Mouse (Mus musculus) bone marrow, adult 2 months (tissue): ENCODE data around the gene Zbtb5.

Source experiments
- CTCF ChIP-seq: fragments of 200-500 bp; IDR thresholded peaks from 2 replicates; pipeline ENCODE4 v1.5.1; 2011; ENCODE audit warnings: low read length, control low read depth; ENCODE audit not compliant: control insufficient read depth, insufficient read depth
- POLR2A ChIP-seq: fragments of 200-500 bp; IDR thresholded peaks from 2 replicates; pipeline ENCODE4 v1.6.1; 2011; ENCODE audit warnings: low read depth, mild to moderate bottlenecking, control low read depth, low read length, borderline replicate concordance; ENCODE audit not compliant: control insufficient read depth

DNA sequence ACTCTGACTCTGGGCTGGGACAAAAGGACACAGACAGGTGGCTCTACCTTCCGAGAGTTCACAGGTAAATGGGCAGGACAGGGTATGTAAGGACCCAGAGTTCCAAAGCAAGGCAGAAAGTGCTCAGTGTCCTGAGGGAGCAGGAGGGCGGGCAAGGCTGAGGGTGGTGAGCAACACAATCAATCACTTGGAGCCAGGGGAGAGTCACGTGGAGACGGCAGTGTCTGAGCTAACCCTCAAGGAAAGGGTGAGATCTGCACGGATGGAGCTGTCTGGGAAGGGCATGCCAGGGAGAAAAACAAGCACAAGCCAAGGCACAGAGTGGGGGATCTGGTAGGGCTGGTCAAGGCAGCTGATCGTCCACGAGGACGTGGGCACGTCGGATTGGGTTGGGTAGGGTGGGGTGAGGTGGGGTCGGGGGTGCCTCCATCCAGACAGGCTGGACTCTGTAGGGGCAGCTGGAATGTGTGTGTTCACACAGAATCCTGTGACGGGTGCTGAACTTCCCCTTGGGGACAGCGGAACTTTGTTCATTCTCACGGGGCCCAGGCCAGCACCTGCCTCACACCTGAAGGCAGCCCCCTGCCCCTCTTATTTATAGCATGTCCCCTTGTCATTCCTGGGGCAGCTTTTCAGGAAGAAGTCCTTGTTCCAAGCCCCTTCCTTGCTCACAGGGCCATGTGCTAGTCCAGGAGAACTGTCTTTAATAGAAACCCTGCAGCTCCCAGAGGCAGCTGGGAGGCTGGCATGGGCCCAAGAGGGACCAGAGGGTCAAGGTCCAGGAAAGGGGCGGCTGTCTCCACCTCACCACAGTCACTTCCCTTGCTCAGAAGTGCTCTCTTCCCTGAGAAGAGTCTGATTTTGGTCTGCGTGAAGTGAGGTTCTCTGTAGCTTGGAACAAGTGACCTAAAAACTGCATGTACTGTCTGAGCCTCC is 22.7 kb upstream of the Zbtb5 start:
- TF ChIP-seq CTCF (no peak), POLR2A (no peak)
